Mouse (Mus musculus): Measurements from ENCODE around the gene Kcnh4. TPM values are rescaled to one million over a fixed set of nuclear protein-coding genes. Genes with fewer than 3 reads are reported as not detected.

The Kcnh4 gene
- total RNA-seq, 2 experiments from 2014 or later, result 0.12 to 0.15 TPM

DNA sequence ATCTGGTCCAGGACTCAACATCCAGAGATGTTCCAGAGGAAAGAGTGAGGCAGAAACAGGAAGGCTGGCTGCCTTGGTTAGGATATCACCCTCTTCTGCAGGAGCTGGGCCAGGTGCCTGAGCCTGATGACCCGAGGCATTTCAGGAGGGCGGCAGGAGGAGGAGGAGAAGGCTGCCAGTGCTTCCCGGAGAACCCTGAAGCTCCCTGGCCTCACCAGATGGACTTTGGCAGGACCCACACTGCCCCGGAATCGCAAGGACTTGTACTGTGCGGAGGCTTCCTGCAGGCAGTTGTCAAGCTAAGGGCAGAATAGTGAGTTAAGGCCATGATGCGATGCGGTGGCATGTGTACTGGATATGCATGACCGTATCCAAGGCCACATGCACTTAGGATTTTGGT, 7.0 kb upstream of the Kcnh4 start:
- DNase-seq, result no peak

DNA sequence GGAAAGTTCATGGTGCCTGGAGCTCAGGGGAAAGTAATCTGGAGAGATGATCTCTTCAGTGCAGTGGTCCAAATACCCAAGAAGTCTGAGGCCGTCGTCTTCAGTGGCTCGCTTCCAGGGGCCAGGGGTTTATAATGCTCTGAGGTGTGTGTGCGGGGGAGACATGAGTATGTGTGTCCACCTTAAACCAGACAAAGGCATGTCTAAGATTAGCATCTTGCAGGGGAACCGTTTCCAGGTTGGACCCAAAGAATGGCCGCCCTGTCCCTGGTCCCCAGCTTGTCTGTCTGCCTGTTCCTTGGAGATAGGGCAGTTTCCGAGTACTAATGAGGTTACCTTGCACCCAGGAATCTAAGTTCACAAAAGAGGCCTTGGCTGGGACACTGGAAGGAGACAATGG, 3.1 kb upstream of the Kcnh4 start, which contains the start of gene Hcrt:
Gene Hcrt, minus strand, starts transcription at position 101 of the 400 bp plus-strand sequence.
- no peak for DNase-seq

DNA sequence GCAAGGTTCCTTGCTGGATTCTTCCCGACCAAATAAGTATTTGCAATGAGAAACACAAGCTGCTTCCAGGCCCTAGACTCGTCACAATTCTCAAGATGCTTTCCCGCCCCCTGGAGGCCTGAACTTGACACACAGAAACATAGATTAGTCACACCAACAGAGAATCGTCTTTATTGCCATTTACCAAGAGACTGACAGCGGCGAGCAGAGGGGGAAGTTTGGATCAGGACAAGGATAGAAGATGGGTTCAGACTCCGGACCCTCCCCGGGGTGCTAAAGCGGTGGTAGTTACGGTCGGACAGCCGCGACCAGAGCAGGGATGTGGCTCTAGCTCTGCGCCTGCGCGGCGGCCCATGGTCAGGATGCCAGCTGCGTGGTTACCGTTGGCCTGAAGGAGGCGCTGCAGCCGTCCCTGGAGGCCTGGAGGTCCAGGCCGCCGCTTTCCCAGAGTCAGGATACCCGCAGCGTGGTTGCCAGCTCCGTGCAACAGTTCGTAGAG, 1.9 kb upstream of the Kcnh4 start:
- DNase-seq, result peak; percentile 95

DNA sequence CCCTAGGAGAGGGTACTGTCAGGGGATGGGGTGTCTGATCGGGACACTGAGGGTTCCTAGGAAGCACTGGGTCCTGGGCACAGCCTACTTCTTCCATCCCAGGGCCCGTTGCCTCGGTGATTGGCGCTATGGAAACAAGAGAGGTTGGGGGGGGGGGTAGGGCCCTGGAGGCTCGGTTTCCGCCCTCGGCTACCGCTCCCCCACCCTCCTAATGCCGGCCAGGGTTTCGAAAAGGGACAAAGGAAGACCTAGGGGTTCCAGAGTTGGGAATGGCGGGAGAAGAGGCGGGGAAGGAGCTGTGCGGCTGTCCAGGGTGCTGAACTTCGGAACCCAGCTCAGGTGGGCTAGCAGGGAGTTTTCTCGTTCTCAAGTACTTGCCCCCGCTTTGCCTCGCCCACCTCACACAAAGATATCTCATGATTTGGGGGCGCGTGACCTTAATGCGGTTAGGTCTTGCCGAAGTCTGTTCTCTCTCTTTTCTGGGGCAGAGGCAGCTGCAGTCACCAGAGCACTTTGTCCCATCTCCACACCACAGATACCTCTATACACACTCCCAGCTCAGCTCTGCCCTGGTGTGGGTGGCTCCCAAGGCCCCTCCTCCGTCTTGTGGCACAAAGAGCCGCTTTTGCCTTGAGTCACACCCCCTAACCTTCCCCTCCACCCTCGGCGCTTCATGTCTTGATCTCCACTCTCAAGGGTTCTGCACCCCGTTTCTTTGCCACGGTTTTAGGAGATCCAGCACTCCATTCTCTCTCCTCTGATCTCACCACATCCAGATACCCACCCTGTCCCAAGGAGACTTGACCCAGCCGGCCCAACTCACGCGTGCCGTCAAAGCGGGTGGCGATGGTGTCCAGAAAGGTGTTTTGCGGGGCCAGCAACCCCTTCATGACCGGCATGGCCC, 783 bp downstream of the Kcnh4 start:
- DNase-seq, result peak; percentile 80

DNA sequence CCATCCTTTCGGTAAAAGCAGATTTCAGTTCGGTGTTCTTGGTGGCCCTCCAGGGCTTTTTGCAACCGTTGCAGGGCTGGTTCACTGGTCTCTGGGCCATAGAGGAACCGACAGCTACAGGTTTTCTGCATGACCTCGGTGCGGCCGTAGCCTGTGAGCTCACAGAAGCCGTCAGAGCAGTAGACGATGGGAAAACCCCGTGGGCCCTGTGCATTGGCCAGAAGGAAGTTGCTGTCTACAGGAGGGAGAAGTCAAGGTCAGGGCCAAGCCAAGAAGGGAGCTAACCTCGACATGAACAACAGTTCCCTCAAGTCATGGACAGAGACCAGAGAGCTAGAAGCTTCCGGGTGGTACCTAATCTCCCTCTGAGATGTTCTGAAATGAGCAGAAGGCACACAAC, 2.2 kb downstream of the Kcnh4 start:
- DNase-seq, result no peak

DNA sequence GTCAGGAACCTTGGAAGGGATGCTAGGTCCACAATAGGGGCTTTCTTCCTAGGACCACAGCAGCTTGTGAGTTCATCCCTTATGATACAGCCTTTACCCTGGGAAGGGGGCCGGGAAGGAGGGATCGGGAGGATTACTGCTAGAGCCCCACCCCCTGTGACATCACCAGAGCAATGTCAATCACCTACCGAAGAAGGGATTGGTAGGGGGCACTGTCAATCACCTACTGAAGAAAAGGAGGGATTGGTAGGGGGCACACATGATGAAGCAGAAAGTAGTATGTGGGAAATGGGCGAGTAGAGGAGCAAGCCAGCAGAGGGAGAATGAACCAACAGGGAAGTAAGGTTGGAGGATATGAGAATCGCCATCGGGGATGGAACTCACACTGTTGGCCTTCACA, 3.3 kb downstream of the Kcnh4 start:
- no peak for DNase-seq

DNA sequence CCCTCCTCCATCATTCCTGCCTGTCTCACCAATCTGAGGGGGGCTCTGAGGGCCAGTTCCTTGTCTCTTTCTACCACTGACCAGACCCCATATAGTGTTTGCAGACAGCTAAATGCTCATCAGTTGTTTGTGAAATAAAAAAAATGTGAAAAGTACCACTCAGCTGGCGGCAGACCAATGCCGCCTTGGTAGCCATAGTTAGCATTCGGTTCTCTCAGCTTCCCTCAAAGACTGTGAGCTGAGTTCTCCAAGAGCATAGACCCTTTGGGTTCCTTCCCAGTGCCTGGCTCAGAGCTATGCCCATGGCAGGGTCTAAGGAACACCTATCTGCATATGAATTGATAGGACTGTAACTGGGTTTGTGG, 5.1 kb downstream of the Kcnh4 start:
- DNase-seq, result no peak

DNA sequence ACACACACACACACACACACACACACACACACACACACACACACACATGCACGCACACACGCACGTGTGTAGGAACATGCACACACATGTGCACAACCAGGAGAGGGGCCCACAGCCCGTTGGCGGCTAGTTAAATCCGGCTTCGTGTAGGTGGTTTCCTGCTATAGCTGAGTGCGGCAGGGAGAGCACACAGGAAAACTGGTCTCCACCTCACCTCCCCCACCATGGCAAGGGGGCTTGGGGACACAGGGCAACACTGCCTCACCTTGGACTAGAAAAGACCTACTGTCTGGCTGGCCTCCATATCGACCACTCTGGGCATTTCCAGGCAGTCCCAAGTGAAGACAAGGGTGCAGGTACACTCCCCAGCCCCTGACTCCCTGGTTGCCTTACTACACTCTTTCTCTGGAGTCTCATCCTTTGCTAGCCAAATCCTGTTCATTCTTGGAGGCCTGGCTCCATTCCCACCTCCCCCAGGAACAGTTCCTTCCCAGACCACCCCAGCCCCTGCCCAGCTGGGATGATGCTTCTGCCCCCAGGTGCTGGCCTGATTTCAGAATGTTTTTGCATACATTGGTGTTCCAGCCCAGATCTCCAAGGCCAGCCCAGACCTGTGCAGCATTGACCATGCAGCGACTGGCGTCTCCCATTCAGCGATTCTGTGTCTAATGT, 5.6 kb downstream of the Kcnh4 start:
- DNase-seq, result no peak

DNA sequence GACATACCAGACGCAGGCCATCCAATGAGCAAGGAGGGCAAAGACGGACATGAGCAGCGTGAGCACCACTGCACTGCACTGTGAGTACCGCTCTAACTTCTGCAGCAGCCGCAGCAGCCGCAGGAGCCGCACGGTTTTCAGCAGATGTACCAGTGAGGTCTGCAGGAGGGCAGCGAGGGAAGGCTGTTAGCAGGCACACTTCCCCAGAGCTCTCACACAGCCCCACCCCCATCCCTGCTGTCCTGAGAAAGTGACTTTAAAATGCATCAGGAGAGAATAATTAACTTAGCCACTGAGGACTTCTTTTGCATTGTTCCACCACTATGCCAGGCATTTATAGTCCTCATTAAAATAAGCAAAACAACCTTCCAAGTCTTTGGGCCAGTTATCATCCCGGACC, 7.4 kb downstream of the Kcnh4 start:
- no peak for DNase-seq

DNA sequence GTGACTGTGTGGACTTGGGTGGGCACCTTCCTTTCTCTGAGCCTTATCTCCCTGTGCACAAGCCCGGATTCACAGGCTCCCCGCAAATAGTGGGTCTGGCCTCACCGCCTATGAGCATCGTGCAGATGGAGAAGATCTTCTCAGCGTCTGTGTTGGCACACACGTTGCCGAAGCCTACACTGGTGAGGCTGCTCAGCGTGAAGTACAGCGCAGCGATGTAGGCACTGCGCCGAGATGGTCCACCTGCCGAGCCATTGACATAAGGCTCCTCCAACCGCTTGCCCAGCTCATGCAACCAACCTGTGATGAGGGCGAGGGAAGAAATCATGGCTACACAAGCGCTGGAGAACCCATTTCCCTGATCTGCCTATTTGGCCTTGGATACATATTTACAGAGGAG, 9.6 kb downstream of the Kcnh4 start:
- no peak for DNase-seq

DNA sequence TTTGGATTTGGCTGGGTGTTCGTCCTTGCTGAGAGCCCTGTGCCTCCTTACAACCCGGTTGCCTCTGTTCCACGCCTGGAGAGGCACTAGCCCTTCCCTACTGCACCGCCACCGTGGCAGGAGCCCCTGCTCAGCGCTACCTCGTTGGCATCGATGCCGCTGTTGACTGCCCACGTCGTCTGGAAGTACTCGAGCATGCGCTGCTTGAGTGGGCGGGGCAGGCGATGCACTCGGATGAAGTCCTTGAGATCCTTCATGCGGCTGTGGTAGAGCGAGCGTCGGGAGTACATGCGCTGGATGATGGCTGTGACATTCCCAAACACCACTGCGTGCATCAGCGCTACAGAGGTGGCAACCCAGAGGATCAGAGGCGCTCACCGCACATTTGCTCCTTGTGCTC, 10.3 kb downstream of the Kcnh4 start:
- no peak for DNase-seq

DNA sequence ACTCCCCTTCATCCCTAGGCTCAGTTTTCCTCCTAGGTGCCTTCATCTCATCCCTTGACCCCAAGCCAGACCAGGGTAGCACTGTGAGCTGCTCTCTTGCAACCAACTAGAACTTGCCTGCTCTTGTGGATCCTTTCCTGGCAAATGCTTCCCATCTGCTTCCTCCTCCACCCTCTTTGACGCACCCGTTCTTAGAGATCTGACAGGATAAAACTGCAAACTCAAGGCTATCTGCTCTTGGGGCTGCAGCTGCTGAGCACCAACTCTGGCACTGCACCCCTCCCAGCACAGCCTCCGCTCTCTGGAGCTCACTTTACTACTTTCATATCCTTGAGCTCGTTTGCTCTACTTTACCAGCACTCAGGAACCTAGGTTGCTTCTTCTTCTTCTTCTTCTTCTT, 11.1 kb downstream of the Kcnh4 start:
- no peak for DNase-seq

DNA sequence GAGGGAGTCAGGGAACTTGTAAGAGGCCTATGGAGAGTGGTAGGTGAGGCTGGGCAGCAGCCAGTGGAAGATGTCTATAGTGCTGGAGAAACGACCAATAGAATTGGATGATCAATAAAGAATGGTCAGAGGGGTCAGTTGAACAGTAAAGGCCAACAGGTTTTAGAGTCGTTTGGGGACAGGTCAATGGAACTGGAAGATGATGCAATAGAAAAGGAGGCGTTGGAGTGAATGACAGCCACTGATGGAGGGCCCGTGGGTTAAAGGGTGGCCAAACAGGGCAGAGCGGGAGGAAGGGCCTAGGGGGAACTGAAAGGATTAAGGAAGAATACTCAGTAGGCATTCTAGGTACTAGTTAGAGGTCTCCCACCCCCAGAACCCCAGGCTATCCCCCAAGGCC, 12.6 kb downstream of the Kcnh4 start:
- DNase-seq, result no peak

DNA sequence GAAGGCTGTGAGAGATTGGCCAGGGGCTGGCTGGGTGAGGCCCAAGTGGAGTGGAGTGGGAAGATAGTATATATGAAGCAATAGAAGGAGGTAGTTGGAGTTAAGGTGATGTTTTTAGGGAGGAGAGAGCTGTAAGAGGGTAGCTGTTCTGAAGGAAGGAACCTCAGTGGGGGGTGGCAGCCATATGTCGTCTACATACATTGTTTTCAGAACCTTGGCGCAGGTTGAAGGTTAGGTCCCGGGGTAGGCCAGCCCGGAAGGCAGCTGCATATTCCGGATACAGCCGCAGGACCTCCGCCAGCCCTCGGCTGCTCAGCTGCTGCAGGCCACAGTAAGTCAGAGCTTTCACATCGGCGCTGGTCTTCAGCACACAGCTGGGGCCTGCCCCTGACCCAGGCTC, 13.2 kb downstream of the Kcnh4 start:
- no peak for DNase-seq

DNA sequence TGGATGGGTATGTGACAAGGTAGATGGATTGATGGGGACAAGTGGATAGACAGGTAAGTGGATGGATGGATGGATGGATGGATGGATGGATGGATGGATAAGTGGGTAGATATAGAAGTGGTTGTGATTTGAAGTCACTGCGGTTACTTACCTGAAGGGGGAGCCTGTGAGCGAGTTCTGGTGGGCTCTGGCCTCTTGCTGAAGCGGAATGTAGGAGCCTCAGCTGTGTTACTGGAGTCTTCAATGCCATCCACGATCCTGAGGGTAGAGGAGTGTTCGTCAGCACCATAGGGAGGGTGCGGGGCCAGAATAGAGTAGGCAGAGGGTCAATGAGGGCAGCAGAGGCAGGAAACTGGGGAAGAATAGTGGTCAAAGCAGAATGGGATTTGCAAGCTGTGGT, 14.7 kb downstream of the Kcnh4 start:
- DNase-seq, result peak; percentile 55

DNA sequence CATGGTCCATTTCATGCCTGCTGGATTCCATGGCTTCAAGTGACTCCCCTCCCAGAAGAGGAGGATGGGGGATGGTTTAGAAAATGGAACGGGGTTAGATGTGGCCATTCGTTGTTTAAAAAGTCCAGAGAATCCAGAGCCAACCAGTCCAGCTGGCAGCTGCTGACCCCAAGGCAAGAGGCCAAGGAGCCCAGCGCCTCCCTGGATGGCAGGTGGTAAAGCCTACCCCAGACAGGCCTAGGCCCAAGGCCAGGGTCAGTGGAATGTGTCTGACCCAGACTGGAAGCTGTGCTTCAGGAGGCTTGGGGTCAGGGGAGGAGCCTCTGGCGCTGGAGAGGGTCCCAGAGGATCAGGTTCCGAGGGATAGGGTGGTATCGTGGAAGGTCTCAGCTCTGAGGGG, 18.4 kb downstream of the Kcnh4 start:
- DNase-seq, result peak; percentile 76

DNA sequence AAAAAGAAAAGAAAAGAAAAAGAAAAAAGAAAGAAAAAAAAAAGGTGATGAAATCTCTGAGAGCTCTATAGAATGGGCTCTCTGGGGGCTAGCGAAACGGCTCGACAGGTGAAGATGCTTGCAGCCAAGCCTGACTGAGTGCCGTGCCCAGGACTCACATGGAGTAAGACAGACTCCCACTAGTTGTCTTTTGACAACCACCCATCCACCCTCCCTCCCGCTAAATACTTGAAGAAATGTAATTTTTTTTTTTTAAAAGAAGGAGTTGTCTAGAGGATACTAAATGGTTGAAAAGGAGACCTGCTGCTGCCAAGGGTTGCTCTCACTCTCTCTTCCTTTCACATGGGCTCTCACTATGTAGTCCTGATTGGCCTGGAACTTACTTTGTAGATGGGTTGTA, 21.0 kb downstream of the Kcnh4 start:
- DNase-seq, result no peak

DNA sequence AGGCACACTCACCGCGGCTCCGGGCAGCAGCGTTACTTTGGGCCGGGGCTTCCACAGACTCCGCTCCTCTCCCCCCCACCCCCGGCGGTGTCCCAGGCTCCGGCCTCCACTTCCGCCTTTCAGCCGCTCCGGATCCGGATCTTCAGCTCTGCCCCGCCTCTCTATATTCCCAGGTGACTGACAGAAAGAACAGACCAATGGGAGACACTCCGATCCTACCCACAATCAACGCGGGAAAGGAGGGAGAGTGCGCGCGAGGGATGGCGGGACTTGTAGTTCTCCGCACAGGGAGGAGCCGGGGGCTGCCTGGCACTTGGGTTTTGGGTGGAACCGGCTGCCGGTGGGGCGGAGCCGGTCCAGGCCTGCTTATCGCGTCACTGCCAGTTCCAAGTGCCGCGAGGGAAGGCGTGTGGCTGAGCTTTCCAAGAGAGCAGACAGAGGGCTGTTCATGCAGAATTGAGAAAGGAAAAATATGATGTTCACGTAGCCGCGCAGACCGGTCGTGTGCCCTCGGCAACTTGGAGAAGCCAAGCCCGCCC, 21.6 kb downstream of the Kcnh4 start, which contains the start of gene Rab5c:
Gene Rab5c, minus strand, starts transcription at position 150 of the 539 bp plus-strand sequence.
- peak; percentile 99 for DNase-seq

DNA sequence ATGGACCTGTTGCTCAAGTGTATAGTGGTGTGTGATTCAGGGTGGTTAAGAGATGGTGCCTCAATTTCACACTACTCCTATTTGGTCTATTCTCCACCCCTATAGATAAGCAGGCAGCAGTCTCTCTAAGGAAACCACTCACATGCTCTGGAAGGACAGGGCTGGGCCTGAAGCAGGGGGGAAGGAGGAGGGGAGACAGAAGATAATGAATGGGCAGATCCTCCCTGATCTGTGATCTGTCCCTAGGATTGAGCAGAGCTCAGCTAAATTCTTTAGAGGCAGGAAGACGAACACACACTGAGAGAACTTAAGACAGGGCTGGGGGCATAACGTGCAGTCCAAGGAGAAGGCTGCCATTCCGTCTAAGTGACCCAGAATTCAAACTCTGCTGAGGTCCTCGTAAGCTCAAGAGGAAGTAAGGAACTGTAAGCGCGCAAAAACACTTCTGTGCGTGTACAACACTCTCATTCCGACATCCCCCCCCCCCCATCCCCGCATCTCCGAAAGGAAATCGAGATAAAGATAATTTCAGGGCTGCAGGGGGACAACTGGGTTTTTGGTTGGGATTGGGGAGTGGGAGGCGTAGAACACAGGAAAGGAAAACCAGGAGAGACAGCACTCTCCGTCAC, 22.5 kb downstream of the Kcnh4 start:
- DNase-seq, result no peak

DNA sequence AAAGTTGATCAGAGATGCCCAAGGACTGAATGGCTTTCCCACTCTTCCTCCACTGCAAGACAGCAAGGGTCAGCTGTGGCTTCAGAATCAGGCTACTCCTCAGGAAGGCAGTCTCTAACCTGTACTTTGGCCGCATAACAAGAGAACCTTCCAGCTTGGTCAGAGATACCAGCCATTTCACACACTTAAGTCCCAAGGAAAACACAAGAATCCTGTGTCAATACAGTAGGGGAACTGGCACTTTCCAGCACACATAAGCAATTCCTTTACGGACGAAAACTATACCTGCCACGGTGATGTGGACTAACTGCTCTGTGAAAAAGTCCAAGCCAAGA, 23.0 kb downstream of the Kcnh4 start:
- no peak for DNase-seq

DNA sequence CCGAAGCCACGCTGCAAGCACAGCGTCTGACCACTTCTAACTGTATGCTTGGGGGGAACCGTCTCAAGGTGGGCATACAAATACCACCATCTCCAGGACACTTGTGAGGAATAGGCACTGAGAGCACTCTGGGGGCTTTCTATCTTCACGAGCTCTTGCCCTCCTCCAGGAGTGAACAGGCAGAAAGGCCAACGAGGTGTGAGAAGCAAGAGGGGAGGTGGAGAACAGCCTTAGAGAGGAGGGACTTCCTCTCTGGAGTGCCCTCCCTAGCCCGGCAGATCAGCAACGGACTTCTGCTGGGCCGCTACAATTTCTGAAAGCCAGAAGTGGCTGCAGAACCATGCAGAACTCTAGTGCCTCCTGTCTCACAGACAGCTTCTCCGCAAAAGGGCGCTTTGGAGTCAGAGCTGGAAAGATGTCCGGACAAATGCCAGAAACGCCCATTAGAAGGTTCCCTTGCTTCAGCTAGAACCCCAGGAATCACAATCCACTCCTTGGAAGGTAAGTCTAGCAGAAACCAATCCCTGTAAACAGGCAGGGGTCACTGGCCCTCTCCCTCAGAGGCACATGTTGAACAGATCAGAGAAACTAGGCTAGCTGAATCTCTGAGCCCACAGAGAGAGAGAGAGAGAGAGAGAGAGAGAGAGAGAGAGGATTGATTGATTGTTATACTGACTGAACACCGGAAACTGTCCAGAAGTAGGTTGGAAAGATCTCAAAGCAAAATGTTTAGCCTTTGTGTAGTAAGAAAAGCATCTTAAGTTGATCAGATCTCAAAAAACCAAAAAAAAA, 23.6 kb downstream of the Kcnh4 start:
- DNase-seq, result no peak
